10 mouse cellular contexts compared by ENCODE assay signal in the genomic region with DNA sequence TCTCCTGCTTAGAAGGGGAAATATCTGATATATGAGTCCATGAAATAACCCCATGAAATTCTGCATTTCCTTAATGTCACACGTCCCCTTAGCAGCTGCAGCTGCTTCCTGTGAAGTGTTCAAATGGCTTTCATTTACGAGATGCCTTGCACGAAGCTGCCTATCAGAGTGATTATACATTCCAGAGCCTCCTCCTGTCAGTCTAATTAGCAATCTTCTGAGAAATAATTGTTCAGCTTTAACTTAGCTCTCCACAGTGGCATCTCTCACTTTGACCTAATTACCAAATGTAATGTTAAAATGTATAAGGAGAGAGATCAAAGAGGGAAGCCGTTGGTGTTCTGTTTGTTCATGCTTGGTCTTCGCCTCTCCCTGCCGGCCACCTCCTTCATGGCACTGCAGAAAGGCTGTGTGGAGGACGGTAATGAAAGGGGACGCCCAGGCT.
A peak's percentile ranks its signal among the peaks of the same experiment; 100 is the strongest.
DNase-seq lines count a peak whose midpoint lies in the region; ATAC-seq lines count a peak whose summit lies in the region.
"Had no signal": no experiment of that assay in that cellular context is flagged by ENCODE, and none has a peak within 500 bp of the region (broad histone marks: within the 10 kb centered on the region; RNA-seq: fewer than 3 reads in every experiment).

No protein-coding gene starts in this region.

- H3K27me3 ChIP-seq in heart, embryonic 16.5 days (ENCODE audit: control insufficient read depth, insufficient read depth, low read length), result no peaks in the 10 kb centered on the region
- no peaks in the 10 kb centered on the region for H3K27me3 ChIP-seq in embryonic facial prominence, embryonic 10.5 days (replicated peaks; ENCODE audit: low read depth, poor library complexity, severe bottlenecking)
- no peaks in the 10 kb centered on the region for H3K27me3 ChIP-seq in hindbrain, embryonic 14.5 days (ENCODE audit: control insufficient read depth, insufficient read depth, low read length)
- no peaks in the 10 kb centered on the region for H3K27me3 ChIP-seq in midbrain, embryonic 16.5 days (ENCODE audit: control insufficient read depth, insufficient read depth, low read depth, low read length)

- intact Hi-C loops in heart, postnatal 25 days (cut with DNase I), result no loop called here

- peaks cover 23% of the 10 kb centered on the region for H3K4me1 ChIP-seq in heart, embryonic 16.5 days (ENCODE audit: control insufficient read depth, insufficient read depth, low read length)
- peaks cover 48% of the 10 kb centered on the region for H3K4me1 ChIP-seq in embryonic facial prominence, embryonic 10.5 days
- H3K4me1 ChIP-seq in hindbrain, embryonic 14.5 days (replicated peaks; ENCODE audit: control insufficient read depth, insufficient read depth, low read length), result peaks cover 45% of the 10 kb centered on the region
- peaks cover 52% of the 10 kb centered on the region for H3K4me1 ChIP-seq in midbrain, embryonic 16.5 days (ENCODE audit: control insufficient read depth, insufficient read depth, low read length)

- H3K27ac ChIP-seq in heart, embryonic 16.5 days (ENCODE audit: low read length), result peak overlapping the region; percentile 24; the same call in 1 of the 2 replicates
- 0 out of 2 replicates have a peak overlapping the region, but pooled peaks have one; percentile 55 for H3K27ac ChIP-seq in embryonic facial prominence, embryonic 10.5 days (replicated peaks)
- H3K27ac ChIP-seq in hindbrain, embryonic 14.5 days, result peak overlapping the region; percentile 82
- H3K27ac ChIP-seq in midbrain, embryonic 16.5 days (ENCODE audit: low read length), result peak overlapping the region; percentile 73

- peaks cover 3% of the 10 kb centered on the region for H3K9me3 ChIP-seq in heart, embryonic 16.5 days (replicated peaks; ENCODE audit: control insufficient read depth, low read length)
- H3K9me3 ChIP-seq in embryonic facial prominence, embryonic 10.5 days, result peaks cover 4% of the 10 kb centered on the region; the same call in 1 of the 2 replicates
- H3K9me3 ChIP-seq in hindbrain, embryonic 14.5 days (ENCODE audit: control insufficient read depth, low read length), result no peaks in the 10 kb centered on the region
- H3K9me3 ChIP-seq in midbrain, embryonic 16.5 days (replicated peaks; ENCODE audit: control insufficient read depth, low read length, poor library complexity, severe bottlenecking), result no peaks in the 10 kb centered on the region

- peaks cover 4% of the 10 kb centered on the region; the same call in 1 of the 2 replicates for H3K36me3 ChIP-seq in heart, embryonic 16.5 days (ENCODE audit: control insufficient read depth, insufficient read depth)
- H3K36me3 ChIP-seq in embryonic facial prominence, embryonic 10.5 days (replicated peaks), result peaks cover 11% of the 10 kb centered on the region
- no peaks in the 10 kb centered on the region for H3K36me3 ChIP-seq in hindbrain, embryonic 14.5 days (replicated peaks; ENCODE audit: control insufficient read depth, insufficient read depth)
- H3K36me3 ChIP-seq in midbrain, embryonic 16.5 days (ENCODE audit: control insufficient read depth, insufficient read depth, low read length), result no peaks in the 10 kb centered on the region

- WGBS in heart, embryonic 16.5 days, result 45% methylated on average over 8 of the region's 8 CpGs
- 32% methylated on average over 8 of the region's 8 CpGs for WGBS in embryonic facial prominence, embryonic 10.5 days
- WGBS in hindbrain, embryonic 14.5 days, result 10% methylated on average over 8 of the region's 8 CpGs
- WGBS in midbrain, embryonic 16.5 days, result 6% methylated on average over 8 of the region's 8 CpGs

- H3K9ac ChIP-seq in heart, embryonic 16.5 days (ENCODE audit: low read length), result no peak overlapping the region
- H3K9ac ChIP-seq in hindbrain, embryonic 14.5 days, result peak overlapping the region; percentile 21; the same call in 1 of the 2 replicates
- no peak overlapping the region for H3K9ac ChIP-seq in midbrain, embryonic 16.5 days (ENCODE audit: low read depth, low read length)

- no peak overlapping the region for H3K4me2 ChIP-seq in heart, embryonic 16.5 days (ENCODE audit: low read depth, low read length)
- peak overlapping the region; percentile 22; the same call in 1 of the 2 replicates for H3K4me2 ChIP-seq in hindbrain, embryonic 14.5 days (replicated peaks)
- peak overlapping the region; percentile 21 for H3K4me2 ChIP-seq in midbrain, embryonic 16.5 days (ENCODE audit: low read length)

- DNase-seq in heart, adult 8-10 months (ENCODE audit: low spot score), result no peak
- peak; percentile 23 for DNase-seq in embryonic facial prominence, embryonic 10.5 days (ENCODE audit: low spot score)
- no peak for DNase-seq in hindbrain, embryonic 14.5 days (ENCODE audit: low spot score)
- no peak for DNase-seq in ovary, postnatal 14 days (ENCODE audit: low spot score)
- no peak for DNase-seq in heart, postnatal 25 days (ENCODE audit: low spot score)
- no peak for DNase-seq in cerebellum, postnatal 36 days
- DNase-seq: left cerebral cortex, postnatal 4 days had no signal

- no peak for ATAC-seq in heart, embryonic 16.5 days (replicated peaks; ENCODE audit: extremely low read depth, insufficient read depth, low FRiP score)
- peak; percentile 46 for ATAC-seq in hindbrain, embryonic 14.5 days (ENCODE audit: low FRiP score)
- ATAC-seq in midbrain, embryonic 16.5 days, result peak; percentile 54; the same call in 1 of the 2 replicates

- H3K4me3 ChIP-seq in heart, embryonic 16.5 days (ENCODE audit: low read length), result no peak overlapping the region
- H3K4me3 ChIP-seq in embryonic facial prominence, embryonic 10.5 days, result no peak overlapping the region
- no peak overlapping the region for H3K4me3 ChIP-seq in hindbrain, embryonic 14.5 days (replicated peaks; ENCODE audit: low read length)
- H3K4me3 ChIP-seq in midbrain, embryonic 16.5 days (ENCODE audit: low read depth, low read length), result no peak overlapping the region
- H3K4me3 ChIP-seq: myocyte had no signal

Comparison
In these comparisons a context has a peak if more than half of its experiments do, and no peak if none do; other contexts are left out.
1. H3K27ac ChIP-seq: peak in every context shown above with its lines; median percentile 82 in hindbrain, embryonic 14.5 days; 73 in midbrain, embryonic 16.5 days; 55 in embryonic facial prominence, embryonic 10.5 days; 24 in heart, embryonic 16.5 days.